Mouse (Mus musculus) layer of hippocampus, adult 2 months (tissue): ENCODE results near the gene Snx33. TPM values are rescaled to one million over a fixed set of nuclear protein-coding genes. Genes with fewer than 3 reads are reported as not detected.

Experiments
- DNase-seq, 2 experiments: peaks; one replicate each; pipeline ENCODE4 v3.0.0; 2022; ENCODE audit warnings: low spot score in 2 of 2
- H3K27ac ChIP-seq: fragments of 200-600 bp; 2 replicates; pipeline ENCODE4 v1.8.1; 2022
- H3K4me3 ChIP-seq: fragments of 200-600 bp; 2 replicates; pipeline ENCODE4 v1.8.1; 2022; ENCODE audit warnings: mild to moderate bottlenecking
- CTCF ChIP-seq: fragments of 200-600 bp; conservative IDR thresholded peaks from 2 replicates; pipeline ENCODE4 v1.8.1; 2022; ENCODE audit warnings: antibody characterized with exemption, mild to moderate bottlenecking, moderate library complexity
- total RNA-seq, 2 experiments: library from RNA; stranded (reverse); gene quantifications; 2 replicates each; pipeline ENCODE4 v1.2.3; 2021

The Snx33 gene
- total RNA-seq, 2 experiments from 2014 or later: 7.2 to 8.9 TPM

DNA sequence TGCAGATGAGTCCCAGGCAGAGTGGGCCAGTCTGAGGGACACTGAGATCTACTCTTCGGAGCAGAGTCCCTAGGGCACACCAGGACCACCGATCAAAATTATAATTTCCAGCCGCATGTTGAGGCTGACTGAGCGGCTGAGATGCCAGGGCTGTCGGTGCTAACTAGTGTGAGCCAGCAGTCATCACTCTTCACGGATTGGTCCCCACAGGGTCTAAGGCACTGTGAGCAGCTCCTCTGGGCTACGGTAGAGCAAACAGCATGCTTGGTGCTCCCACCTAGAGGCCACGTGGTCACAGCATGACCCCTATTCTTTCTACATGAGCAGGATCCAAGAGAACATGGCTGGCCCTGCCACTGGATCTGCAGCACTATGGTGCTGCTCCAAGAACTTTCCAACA, 34.9 kb downstream of the Snx33 start:
- H3K27ac ChIP-seq: no peak overlapping the region
- no peak for TF ChIP-seq CTCF
- H3K4me3 ChIP-seq: no peak overlapping the region
- no peak for DNase-seq

GRCm38 (mm10) chr9:56892111-56892510, 36.1 kb downstream of the Snx33 start:
- TF ChIP-seq CTCF: no peak
- H3K27ac ChIP-seq: no peak overlapping the region
- no peak overlapping the region for H3K4me3 ChIP-seq
- DNase-seq: no peak

GRCm38 (mm10) chr9:56891517-56892011, 36.6 kb downstream of the Snx33 start:
- H3K4me3 ChIP-seq: peak overlapping the region; percentile 31; the same call in 1 of the 2 replicates
- TF ChIP-seq CTCF: peak; percentile 95
- 0 out of 2 replicates have a peak overlapping the region, but pooled peaks have one; percentile 24 for H3K27ac ChIP-seq
- peak; percentile 73 to 77 for DNase-seq

- Histone ChIP-seq H3K4me3 (no peak overlapping the region), H3K27ac (no peak overlapping the region)
- no peak for DNase-seq
- peak; percentile 35 for TF ChIP-seq CTCF
These were observed 37.5 kb downstream of the Snx33 start for GRCm38 (mm10) chr9:56890522-56891250.

- peak; percentile 92 for TF ChIP-seq CTCF
- H3K27ac ChIP-seq: no peak overlapping the region
- H3K4me3 ChIP-seq: peak overlapping the region; percentile 38
- DNase-seq: peak; percentile 78 to 86
These were observed 38.4 kb downstream of the Snx33 start for GRCm38 (mm10) chr9:56889817-56890216.

DNA sequence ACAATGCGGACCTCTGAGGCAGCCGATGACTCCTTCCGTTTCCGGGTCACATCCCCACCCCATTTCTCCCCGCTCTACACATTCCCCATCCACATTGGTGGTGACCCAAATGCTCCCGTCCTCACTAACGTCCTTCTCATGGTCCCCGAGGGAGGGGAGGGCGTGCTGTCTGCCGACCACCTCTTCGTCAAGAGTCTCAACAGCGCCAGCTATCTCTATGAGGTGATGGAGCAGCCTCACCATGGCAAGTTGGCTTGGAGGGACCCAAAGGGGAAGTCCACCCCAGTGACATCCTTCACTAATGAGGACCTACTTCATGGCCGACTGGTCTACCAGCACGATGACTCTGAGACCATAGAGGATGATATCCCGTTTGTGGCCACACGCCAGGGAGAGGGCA, 40.6 kb downstream of the Snx33 start:
- H3K4me3 ChIP-seq: no peak overlapping the region
- no peak for DNase-seq
- no peak overlapping the region for H3K27ac ChIP-seq
- no peak for TF ChIP-seq CTCF

DNA sequence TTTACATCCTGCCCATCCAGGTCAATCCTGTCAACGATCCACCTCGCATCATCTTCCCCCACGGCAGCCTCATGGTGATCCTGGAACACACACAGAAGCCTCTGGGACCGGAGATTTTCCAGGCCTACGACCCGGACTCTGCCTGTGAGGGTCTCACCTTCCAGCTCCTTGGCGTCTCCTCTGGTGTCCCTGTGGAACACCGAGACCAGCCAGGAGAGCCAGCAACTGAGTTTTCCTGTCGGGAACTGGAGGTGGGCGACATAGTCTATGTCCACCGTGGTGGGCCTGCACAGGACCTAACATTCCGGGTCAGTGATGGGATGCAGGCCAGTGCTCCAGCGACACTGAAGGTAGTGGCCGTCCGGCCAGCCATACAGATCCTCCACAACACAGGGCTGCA, 41.6 kb downstream of the Snx33 start:
- no peak overlapping the region for H3K4me3 ChIP-seq
- DNase-seq: no peak
- H3K27ac ChIP-seq: no peak overlapping the region
- no peak for TF ChIP-seq CTCF

- no peak overlapping the region for H3K27ac ChIP-seq
- peak; percentile 66 for TF ChIP-seq CTCF
- no peak for DNase-seq
- no peak overlapping the region for H3K4me3 ChIP-seq
These were observed 42.1 kb downstream of the Snx33 start for GRCm38 (mm10) chr9:56886113-56886512.

GRCm38 (mm10) chr9:56884328-56884727, 43.8 kb downstream of the Snx33 start:
- H3K27ac ChIP-seq: no peak overlapping the region
- DNase-seq: no peak
- no peak overlapping the region for H3K4me3 ChIP-seq
- no peak for TF ChIP-seq CTCF

GRCm38 (mm10) chr9:56883470-56883869, 44.7 kb downstream of the Snx33 start:
- no peak overlapping the region for H3K4me3 ChIP-seq
- H3K27ac ChIP-seq: no peak overlapping the region
- TF ChIP-seq CTCF: no peak
- no peak for DNase-seq

DNA sequence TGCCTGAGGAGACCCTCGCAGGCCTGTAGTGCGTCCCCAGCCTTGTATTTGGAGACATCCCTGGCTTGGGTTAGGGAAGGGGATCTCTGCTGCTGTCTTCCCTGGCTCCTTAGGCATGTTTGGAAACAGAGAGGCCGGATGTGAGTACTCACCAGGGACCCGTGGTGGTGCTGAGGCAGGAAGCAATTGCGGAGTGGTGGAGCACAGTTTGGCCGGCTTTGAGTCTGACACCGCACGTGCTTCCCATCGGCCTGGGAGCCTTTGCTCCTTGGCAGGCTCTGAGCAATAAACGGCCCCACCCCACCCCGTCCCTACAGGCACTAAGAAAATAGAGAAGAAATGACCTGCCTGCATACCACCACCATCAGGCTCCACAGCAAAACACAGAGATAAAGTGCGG, 45.4 kb downstream of the Snx33 start:
- Histone ChIP-seq H3K4me3 (no peak overlapping the region), H3K27ac (peak overlapping the region; percentile 75; the same call in 1 of the 2 replicates)
- no peak for TF ChIP-seq CTCF
- no peak for DNase-seq

GRCm38 (mm10) chr9:56882283-56882682, 45.9 kb downstream of the Snx33 start:
- no peak for TF ChIP-seq CTCF
- no peak for DNase-seq
- Histone ChIP-seq H3K4me3 (no peak overlapping the region), H3K27ac (peak overlapping the region; percentile 75)

DNA sequence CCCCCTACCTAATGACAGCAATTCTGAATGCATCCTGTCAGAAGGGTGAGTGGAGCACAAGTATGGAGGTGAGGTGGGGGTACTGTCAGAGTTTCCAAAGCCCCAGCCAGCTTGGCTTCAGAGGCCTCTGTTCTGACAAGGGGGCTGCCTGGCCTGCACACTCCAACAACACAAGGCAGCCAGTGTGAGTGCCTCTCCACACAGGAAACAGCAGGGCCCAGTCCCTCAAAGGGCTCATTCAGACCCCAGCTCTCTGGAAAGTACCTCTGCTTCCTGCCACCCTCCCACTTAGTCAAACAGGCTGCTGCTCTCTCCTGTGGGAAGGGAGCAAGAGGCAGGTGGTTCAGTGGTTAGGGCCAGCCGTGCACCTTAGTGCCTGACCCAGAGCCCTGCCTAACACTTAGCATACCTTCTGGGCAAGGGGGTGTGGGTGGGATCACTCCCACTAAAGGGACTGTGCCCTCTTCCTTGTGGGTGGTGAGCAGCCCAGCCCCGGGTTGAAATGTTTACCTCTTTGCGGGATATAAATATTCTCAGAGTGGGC, 46.6 kb downstream of the Snx33 start:
- no peak overlapping the region for H3K4me3 ChIP-seq
- TF ChIP-seq CTCF: no peak
- peak overlapping the region; percentile 75 for H3K27ac ChIP-seq
- no peak for DNase-seq

- H3K4me3 ChIP-seq: no peak overlapping the region
- no peak for DNase-seq
- no peak for TF ChIP-seq CTCF
- peak overlapping the region; percentile 75 for H3K27ac ChIP-seq
These were observed 47.4 kb downstream of the Snx33 start for GRCm38 (mm10) chr9:56880790-56881189.
